Mouse (Mus musculus): ENCODE results near the gene Mcm3ap. TPM values are rescaled to one million over a fixed set of nuclear protein-coding genes. Genes with fewer than 3 reads are reported as not detected.

Mcm3ap gene
- polyA plus RNA-seq, 1 experiment: 2.7 TPM

DNA sequence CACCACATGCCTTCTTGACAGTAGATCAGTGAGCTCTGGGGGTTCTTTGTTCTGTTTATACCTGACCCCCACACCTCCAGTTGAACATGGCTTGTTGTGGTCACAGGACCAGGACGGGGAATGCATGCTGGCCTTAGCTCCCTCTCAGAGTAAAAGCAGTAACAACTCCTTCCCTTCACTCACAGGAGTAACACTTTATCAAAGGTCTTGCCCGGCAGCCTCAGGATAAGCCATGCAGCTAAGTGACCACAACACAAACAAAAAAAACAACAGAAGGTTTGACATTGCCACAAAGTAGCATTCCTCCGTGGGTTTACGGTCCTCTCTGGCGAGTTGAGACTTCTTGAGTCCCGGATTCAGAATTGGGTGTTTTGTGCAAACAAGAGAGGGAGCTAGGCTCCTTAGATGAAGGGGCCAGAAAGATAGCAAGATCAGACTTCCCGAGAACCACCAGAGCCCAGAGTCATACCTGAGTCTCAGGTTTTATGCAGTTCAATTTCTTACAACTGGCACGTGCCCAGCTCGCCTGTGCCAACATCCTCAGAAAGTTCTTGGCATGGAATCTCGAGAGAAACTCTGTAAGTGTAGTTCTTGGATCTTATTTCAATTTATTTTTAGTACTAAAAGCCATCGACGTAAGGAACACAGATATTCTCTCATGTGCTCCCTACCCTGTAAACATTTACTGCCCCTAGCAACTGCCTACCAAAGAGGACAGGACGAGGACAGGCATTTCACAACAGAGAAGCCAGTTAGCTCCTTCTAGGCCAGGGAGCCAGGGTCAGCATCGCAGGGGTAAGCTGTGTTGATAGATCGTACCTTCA, 21.1 kb upstream of the Mcm3ap start:
- TF ChIP-seq GATA1 (IDR thresholded peaks at IDR 0.05; ENCODE audit: low read length): no peak
- no peak for TF ChIP-seq TAL1 (IDR thresholded peaks at IDR 0.05; ENCODE audit: low read length)
- Histone ChIP-seq H3K27me3 (ENCODE audit: control insufficient read depth) (no peaks in the 10 kb centered on the region), H3K4me3 (replicated peaks) (no peak overlapping the region), H3K4me1 (ENCODE audit: control insufficient read depth) (peaks cover 38% of the 10 kb centered on the region), H3K36me3 (ENCODE audit: control insufficient read depth) (no peaks in the 10 kb centered on the region), H3K9me3 (ENCODE audit: control insufficient read depth, low read length) (no peaks in the 10 kb centered on the region)

DNA sequence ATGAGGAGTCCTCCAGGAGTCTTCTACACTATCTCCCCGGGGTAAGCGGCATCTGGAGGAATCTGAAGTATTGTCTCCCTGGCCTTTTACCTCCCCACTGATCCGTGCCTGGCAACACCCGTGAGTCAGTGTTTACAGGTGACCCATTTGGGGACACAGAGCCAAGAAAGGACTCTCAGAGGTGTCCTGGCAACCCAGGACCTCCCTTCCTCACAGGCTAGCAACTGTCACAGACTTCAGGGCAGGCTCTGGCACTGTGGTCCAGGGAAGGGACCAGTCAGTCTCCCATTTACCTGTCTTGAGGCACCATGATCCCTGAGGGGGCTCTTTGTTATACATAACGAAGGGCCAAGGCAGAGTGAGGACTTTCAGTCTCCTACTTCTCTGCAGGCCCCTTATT, 19.9 kb upstream of the Mcm3ap start, which contains the start of gene 2610028H24Rik:
Gene 2610028H24Rik (plus strand): TSS at position 231 of the 400 bp plus-strand sequence.
- no peak within 1 kb of the TSS for H3K4me3 ChIP-seq (replicated peaks)
- TF ChIP-seq TAL1 (IDR thresholded peaks at IDR 0.05; ENCODE audit: low read length): no peak
- no peaks in the 10 kb centered on the region for H3K36me3 ChIP-seq (ENCODE audit: control insufficient read depth)
- H3K9me3 ChIP-seq (ENCODE audit: control insufficient read depth, low read length): no peaks in the 10 kb centered on the region
- H3K4me1 ChIP-seq (ENCODE audit: control insufficient read depth): peaks cover 27% of the 10 kb centered on the region
- no peaks in the 10 kb centered on the region for H3K27me3 ChIP-seq (ENCODE audit: control insufficient read depth)

DNA sequence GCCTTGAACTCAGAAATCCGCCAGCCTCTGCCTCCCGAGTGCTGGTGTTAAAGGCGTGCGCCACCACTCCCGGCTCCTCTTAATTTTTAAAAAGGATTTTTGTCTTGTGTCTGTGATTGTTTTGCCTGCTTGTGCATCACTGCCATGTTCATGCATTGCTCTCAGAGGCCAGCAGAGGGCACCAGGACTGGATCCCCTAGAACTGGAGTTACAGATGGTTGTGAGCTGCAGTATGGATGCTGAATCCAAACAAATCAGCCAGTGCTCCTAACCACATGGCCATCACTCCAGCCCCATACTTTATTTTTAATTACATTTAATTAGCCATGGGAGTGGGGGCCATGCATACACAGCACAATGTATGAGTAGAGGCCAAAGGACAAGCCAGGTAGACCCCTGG, 13.4 kb upstream of the Mcm3ap start:
- peaks cover 2% of the 10 kb centered on the region for H3K36me3 ChIP-seq (ENCODE audit: control insufficient read depth)
- H3K9me3 ChIP-seq (ENCODE audit: control insufficient read depth, low read length): peaks cover 16% of the 10 kb centered on the region
- no peaks in the 10 kb centered on the region for H3K27me3 ChIP-seq (ENCODE audit: control insufficient read depth)
- no peaks in the 10 kb centered on the region for H3K4me1 ChIP-seq (ENCODE audit: control insufficient read depth)
- H3K4me3 ChIP-seq (replicated peaks): no peak overlapping the region
- TF ChIP-seq TAL1 (IDR thresholded peaks at IDR 0.05; ENCODE audit: low read length): no peak
- no peak for TF ChIP-seq GATA1 (IDR thresholded peaks at IDR 0.05; ENCODE audit: low read length)

DNA sequence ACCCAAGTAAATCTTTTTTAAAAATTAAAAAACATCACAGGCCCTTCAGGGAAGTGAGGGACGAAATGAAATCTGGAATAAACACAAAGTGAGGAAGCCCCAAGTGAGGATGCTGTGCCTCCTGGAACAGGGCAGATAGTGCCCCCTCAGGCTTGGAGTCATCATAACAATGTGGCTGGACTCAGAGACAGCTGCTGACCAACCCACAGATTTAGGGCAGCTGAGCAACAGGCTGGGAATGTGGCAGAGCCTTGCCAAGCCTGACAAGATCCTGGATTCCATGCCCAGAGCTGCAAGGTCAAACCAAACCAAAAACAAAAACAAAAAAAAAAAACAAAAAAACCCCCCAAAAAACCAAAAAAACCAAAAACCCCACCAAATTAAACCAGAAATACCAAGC, 7.5 kb upstream of the Mcm3ap start:
- Histone ChIP-seq H3K9me3 (ENCODE audit: control insufficient read depth, low read length) (peaks cover 18% of the 10 kb centered on the region), H3K27me3 (ENCODE audit: control insufficient read depth) (no peaks in the 10 kb centered on the region), H3K4me1 (ENCODE audit: control insufficient read depth) (no peaks in the 10 kb centered on the region), H3K36me3 (ENCODE audit: control insufficient read depth) (peaks cover 24% of the 10 kb centered on the region), H3K4me3 (replicated peaks) (no peak overlapping the region)
- TF ChIP-seq GATA1 (IDR thresholded peaks at IDR 0.05; ENCODE audit: low read length) (no peak), TAL1 (IDR thresholded peaks at IDR 0.05; ENCODE audit: low read length) (no peak)

DNA sequence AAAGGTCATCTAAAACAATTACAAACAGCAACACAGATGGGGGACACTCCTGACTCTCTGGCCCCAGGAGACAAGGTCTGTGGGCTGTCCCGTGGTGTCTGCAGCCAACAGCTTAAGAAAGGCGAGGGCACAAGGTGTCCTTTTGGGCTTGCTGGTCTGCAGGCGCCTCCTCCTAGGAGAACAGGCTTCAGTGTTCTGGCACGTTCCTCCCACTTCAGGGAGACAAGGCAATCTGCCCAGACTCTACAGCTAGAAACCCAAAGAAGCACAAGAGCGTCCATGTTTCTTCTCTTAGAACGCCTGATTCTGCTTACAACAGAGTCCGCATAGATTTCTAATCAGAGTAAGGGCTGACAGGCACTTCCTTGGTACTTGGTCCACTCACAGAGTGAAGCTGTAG, 6.4 kb upstream of the Mcm3ap start:
- no peak for TF ChIP-seq TAL1 (IDR thresholded peaks at IDR 0.05; ENCODE audit: low read length)
- TF ChIP-seq GATA1 (IDR thresholded peaks at IDR 0.05; ENCODE audit: low read length): no peak
- peaks cover 24% of the 10 kb centered on the region for H3K36me3 ChIP-seq (ENCODE audit: control insufficient read depth)
- H3K27me3 ChIP-seq (ENCODE audit: control insufficient read depth): no peaks in the 10 kb centered on the region

DNA sequence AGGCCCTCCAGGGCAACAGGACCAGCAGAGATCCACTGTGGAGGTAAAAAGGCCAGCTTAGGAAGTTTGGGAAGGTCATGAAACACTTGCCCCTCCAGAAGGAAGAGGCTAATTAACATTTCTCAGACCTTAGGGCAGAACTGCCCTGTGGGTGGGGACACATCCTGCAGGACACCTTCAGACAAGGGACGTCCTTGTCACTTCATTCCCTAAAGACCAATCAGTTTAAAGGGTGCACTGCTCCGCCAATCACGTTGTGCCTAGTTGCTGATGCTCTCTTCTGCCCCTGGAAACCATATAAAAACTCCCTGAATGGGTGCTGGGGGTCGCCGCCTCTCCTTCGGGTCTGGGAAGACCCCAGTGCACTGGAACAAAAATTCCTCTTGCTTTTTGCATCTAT, 6.0 kb upstream of the Mcm3ap start:
- TF ChIP-seq GATA1 (IDR thresholded peaks at IDR 0.05; ENCODE audit: low read length): no peak
- no peak for TF ChIP-seq TAL1 (IDR thresholded peaks at IDR 0.05; ENCODE audit: low read length)

More for the DNA sequence above, 6.4 kb upstream of the Mcm3ap start:
- no peak overlapping the region for H3K4me3 ChIP-seq (replicated peaks)
- H3K9me3 ChIP-seq (ENCODE audit: control insufficient read depth, low read length): peaks cover 18% of the 10 kb centered on the region
- no peaks in the 10 kb centered on the region for H3K4me1 ChIP-seq (ENCODE audit: control insufficient read depth)

DNA sequence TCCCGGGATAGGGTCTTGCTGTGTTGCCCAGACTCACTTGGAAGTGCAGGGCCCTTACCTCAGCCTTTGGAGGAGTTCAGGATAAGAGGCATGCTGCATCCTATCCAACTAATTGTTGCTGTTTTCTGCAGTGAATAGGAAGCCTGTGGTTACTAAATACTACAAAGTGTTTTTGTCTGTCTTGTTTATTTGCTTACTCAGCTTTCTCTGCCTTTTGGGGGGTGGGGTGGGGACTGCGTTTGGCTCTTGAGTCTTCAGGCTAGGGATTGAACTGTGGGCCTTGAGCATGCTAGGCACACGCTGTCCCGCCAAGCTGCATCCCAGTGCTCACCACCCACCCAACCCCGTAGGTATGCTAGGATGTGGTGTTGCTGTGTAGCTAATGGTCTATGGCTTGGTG, 5.0 kb downstream of the Mcm3ap start:
- H3K27me3 ChIP-seq (ENCODE audit: control insufficient read depth): no peaks in the 10 kb centered on the region
- H3K4me1 ChIP-seq (ENCODE audit: control insufficient read depth): peaks cover 28% of the 10 kb centered on the region
- H3K4me3 ChIP-seq (replicated peaks): no peak overlapping the region
- H3K9me3 ChIP-seq (ENCODE audit: control insufficient read depth, low read length): no peaks in the 10 kb centered on the region
- H3K36me3 ChIP-seq (ENCODE audit: control insufficient read depth): peaks cover 84% of the 10 kb centered on the region
- TF ChIP-seq TAL1 (IDR thresholded peaks at IDR 0.05; ENCODE audit: low read length) (no peak), GATA1 (IDR thresholded peaks at IDR 0.05; ENCODE audit: low read length) (no peak)

More for the DNA sequence above, 6.0 kb upstream of the Mcm3ap start:
- Histone ChIP-seq H3K27me3 (ENCODE audit: control insufficient read depth) (no peaks in the 10 kb centered on the region), H3K9me3 (ENCODE audit: control insufficient read depth, low read length) (peaks cover 18% of the 10 kb centered on the region), H3K4me3 (replicated peaks) (no peak overlapping the region), H3K36me3 (ENCODE audit: control insufficient read depth) (peaks cover 24% of the 10 kb centered on the region), H3K4me1 (ENCODE audit: control insufficient read depth) (peaks cover 2% of the 10 kb centered on the region)

DNA sequence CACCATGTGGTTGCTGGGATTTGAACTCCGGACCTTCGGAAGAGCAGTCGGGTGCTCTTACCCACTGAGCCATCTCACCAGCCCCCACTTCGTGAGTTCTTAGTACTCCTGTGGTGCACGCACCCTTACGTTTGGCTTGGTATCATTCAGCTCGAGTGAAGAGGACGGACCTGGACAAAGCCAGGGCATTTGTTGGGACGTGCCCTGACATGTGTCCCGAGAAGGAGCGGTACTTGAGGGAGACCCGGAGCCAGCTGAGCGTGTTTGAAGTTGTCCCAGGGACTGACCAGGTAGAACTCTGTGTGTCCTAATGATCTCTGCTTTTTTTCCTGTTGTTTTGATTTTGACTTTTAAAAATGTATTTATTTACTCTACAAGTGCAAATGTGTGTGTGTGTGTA, 12.1 kb downstream of the Mcm3ap start:
- H3K36me3 ChIP-seq (ENCODE audit: control insufficient read depth): peaks cover 98% of the 10 kb centered on the region

DNA sequence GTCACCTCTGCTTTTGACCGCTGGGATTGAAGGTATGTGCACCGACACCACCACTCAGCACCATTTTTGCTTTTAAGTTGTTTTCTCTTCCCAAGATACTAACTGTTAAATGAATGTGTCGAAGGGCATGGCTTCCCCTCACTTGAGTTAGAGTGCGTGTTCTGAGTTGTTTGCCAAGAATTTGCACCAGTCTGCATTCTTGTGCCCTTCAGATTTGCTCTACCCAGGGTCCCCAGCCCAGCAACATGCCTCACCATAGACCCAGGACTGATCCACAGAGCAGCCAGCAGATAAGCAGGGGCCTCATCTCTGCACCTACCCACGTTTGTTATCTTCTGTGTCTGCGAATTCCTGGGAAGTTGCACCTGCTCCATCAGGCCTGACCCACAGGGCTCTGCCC, 12.8 kb downstream of the Mcm3ap start:
- no peak for TF ChIP-seq TAL1 (IDR thresholded peaks at IDR 0.05; ENCODE audit: low read length)
- no peak for TF ChIP-seq GATA1 (IDR thresholded peaks at IDR 0.05; ENCODE audit: low read length)
- Histone ChIP-seq H3K4me1 (ENCODE audit: control insufficient read depth) (no peaks in the 10 kb centered on the region), H3K27me3 (ENCODE audit: control insufficient read depth) (no peaks in the 10 kb centered on the region), H3K9me3 (ENCODE audit: control insufficient read depth, low read length) (no peaks in the 10 kb centered on the region), H3K36me3 (ENCODE audit: control insufficient read depth) (peaks cover 98% of the 10 kb centered on the region), H3K4me3 (replicated peaks) (no peak overlapping the region)

More for the DNA sequence above, 12.1 kb downstream of the Mcm3ap start:
- Histone ChIP-seq H3K27me3 (ENCODE audit: control insufficient read depth) (no peaks in the 10 kb centered on the region), H3K4me3 (replicated peaks) (no peak overlapping the region), H3K9me3 (ENCODE audit: control insufficient read depth, low read length) (no peaks in the 10 kb centered on the region), H3K4me1 (ENCODE audit: control insufficient read depth) (no peaks in the 10 kb centered on the region)
- TF ChIP-seq TAL1 (IDR thresholded peaks at IDR 0.05; ENCODE audit: low read length) (no peak), GATA1 (IDR thresholded peaks at IDR 0.05; ENCODE audit: low read length) (no peak)

Measured in erythroblast, embryonic 14.5 days (primary cell).